Mouse (Mus musculus): ENCODE results near the gene Bud31.
"Not testable (repeated sequence)": the region's sequence is repeated elsewhere in the genome, so short reads cannot be mapped to it uniquely, and the experiment has no call there.

Gene Bud31

GRCm38 (mm10) chr5:145129124-145129523 lies 11.0 kb upstream of the Bud31 start:
- no peak for DNase-seq (ENCODE audit: low read depth, low spot score)

GRCm38 (mm10) chr5:145129773-145130172 lies 10.4 kb upstream of the Bud31 start:
- not testable (repeated sequence) for DNase-seq (ENCODE audit: low read depth, low spot score)

GRCm38 (mm10) chr5:145130191-145130590 lies 10.0 kb upstream of the Bud31 start:
- no peak for DNase-seq (ENCODE audit: low read depth, low spot score)

GRCm38 (mm10) chr5:145130995-145131394 lies 9.2 kb upstream of the Bud31 start:
- DNase-seq (ENCODE audit: low read depth, low spot score): no peak

GRCm38 (mm10) chr5:145133275-145133674 lies 6.9 kb upstream of the Bud31 start:
- DNase-seq (ENCODE audit: low read depth, low spot score): not testable (repeated sequence)

GRCm38 (mm10) chr5:145138836-145139235 lies 1.3 kb upstream of the Bud31 start:
- no peak for DNase-seq (ENCODE audit: low read depth, low spot score)

GRCm38 (mm10) chr5:145140611-145141010 lies 449 bp downstream of the Bud31 start:
- no peak for DNase-seq (ENCODE audit: low read depth, low spot score)

GRCm38 (mm10) chr5:145147748-145148147 lies 7.6 kb downstream of the Bud31 start:
- DNase-seq (ENCODE audit: low read depth, low spot score): no peak

GRCm38 (mm10) chr5:145149294-145149693 lies 9.1 kb downstream of the Bud31 start:
- DNase-seq (ENCODE audit: low read depth, low spot score): no peak

GRCm38 (mm10) chr5:145152690-145153089 lies 12.5 kb downstream of the Bud31 start:
- no peak for DNase-seq (ENCODE audit: low read depth, low spot score)

DNA sequence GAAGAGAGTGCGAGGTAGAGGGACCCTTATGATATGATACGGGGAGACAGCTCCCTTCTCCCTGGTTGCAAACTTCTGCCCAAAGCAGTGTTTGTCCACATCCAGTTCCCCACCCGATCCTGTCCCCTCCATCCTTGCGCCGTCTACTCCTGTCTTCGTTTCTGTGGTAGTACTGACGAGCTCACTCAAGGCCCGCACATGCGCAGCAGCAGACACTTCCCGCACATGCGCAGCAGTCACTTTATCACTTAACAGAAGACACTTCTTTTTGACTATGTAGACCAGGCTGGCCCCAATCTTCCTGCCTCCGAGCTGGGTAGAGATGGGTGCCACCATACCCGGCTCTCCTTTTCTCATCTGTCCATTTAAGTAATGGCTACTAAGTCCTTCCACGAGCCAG lies 21.2 kb downstream of the Bud31 start:
- DNase-seq (ENCODE audit: low read depth, low spot score): peak; percentile 51

- peak; percentile 80 for DNase-seq (ENCODE audit: low read depth, low spot score)
Observed at GRCm38 (mm10) chr5:145164710-145165109, 24.5 kb downstream of the Bud31 start.

- no peak for DNase-seq (ENCODE audit: low read depth, low spot score)
Observed at GRCm38 (mm10) chr5:145165184-145165583, 25.0 kb downstream of the Bud31 start.

DNA sequence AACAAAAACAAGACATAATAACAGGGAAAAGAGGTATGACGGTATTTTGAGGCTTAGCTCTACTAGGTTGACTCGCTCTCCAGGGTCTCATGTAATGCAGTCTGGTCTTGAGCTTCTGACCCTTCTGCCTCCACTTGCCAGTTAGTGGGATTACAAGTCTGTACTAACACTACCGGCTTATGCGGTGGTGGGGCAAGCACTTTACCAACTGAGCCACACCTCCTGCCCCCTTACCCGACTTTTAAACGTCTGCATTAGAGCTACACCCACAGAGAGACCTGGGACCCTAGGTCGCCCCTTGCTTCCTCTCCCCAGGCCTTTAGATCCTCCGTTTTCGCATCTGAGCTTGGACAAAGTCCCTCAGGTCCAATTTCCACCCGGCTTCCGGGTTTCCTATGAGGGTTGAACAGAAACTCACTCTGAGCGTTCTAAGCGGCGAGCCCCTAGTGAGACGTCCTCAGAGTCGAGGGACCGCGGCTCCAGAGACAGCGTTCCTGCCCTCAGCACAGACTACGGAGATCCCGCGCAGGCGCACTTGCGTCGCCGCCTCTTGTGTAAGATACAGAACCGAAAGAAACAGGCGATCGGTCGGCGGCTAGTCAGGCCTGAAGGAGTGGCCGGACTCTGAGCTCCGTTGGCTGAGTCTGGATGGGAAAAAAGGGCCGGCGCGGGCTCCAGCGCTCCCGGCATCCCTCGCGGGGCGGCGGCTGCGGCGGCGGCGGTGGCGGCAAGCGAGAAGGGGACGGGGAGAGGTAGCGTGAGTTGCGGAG lies 26.6 kb downstream of the Bud31 start, which contains the start of the genes Ptcd1 and Cpsf4:
Ptcd1 (minus strand) TSS at position 573 of the 770 bp plus-strand sequence.
Cpsf4 (plus strand) TSS at position 678 of the 770 bp plus-strand sequence.
- peak; percentile 100 for DNase-seq (ENCODE audit: low read depth, low spot score)

- no peak for DNase-seq (ENCODE audit: low read depth, low spot score)
Observed at GRCm38 (mm10) chr5:145167306-145167661, 27.1 kb downstream of the Bud31 start.

DNA sequence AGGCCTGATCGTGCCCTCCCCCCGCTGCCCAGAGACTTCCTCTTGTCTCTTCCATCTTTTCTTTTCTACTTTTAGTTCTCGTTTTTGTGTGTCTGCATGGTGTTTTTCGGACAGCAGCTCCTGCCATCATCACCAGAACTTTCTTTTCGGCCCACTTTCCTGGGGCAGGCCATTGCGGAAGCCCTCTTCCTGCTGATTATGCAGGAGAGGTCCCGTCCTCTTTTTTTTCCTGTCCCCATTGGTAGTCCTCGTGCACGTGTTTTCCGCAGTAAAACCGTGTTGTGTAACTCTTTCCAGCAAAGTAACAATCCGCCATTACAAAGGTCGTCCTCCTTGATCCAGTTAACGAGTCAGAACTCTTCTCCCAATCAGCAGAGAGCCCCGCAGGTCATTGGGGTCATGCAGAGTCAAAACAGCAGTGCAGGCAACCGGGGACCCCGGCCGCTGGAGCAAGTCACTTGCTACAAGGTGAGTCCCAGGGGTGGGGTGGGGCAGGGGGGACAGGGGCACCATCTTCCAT lies 38.4 kb downstream of the Bud31 start:
- DNase-seq (ENCODE audit: low read depth, low spot score): no peak

GRCm38 (mm10) chr5:145185244-145185643 lies 45.1 kb downstream of the Bud31 start:
- DNase-seq (ENCODE audit: low read depth, low spot score): no peak

DNA sequence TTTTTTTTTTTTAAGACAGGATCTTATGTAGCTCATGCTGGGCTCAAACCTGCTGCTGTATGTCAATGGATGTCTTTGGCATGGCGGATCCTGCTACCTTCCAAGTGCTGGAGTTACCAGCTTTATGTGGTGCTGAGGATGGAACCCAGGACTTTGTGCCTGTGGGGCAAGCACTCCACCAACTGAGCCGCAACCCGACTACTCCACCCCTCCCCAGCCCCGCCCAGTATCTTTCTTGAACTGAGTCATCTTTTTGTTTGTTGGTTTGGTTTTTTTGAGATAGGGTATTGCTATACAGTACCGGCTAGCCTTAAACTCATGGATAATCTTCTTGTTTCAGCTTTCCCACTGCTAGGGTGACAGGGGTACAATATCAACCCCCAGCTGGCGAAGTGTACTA lies 49.3 kb downstream of the Bud31 start:
- DNase-seq (ENCODE audit: low read depth, low spot score): no peak

DNA sequence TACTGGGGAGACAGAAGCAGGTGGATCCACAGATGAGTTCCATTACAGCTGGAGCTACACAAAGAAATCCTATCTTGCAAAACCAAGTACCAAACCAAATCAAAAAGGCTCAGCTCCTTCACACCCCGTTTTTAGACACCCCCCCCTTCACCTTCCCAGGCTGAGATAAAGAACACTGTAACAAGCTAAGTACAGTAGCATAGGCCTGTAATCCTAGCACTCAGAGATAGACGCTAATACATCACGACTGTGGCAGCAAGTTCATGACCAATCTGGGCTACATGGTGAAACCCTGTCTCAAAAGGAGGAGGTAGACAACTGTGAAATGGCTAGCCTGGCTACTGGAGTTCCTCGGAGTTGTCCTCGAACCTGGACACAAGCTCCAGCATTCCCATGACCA lies 50.2 kb downstream of the Bud31 start:
- no peak for DNase-seq (ENCODE audit: low read depth, low spot score)

DNA sequence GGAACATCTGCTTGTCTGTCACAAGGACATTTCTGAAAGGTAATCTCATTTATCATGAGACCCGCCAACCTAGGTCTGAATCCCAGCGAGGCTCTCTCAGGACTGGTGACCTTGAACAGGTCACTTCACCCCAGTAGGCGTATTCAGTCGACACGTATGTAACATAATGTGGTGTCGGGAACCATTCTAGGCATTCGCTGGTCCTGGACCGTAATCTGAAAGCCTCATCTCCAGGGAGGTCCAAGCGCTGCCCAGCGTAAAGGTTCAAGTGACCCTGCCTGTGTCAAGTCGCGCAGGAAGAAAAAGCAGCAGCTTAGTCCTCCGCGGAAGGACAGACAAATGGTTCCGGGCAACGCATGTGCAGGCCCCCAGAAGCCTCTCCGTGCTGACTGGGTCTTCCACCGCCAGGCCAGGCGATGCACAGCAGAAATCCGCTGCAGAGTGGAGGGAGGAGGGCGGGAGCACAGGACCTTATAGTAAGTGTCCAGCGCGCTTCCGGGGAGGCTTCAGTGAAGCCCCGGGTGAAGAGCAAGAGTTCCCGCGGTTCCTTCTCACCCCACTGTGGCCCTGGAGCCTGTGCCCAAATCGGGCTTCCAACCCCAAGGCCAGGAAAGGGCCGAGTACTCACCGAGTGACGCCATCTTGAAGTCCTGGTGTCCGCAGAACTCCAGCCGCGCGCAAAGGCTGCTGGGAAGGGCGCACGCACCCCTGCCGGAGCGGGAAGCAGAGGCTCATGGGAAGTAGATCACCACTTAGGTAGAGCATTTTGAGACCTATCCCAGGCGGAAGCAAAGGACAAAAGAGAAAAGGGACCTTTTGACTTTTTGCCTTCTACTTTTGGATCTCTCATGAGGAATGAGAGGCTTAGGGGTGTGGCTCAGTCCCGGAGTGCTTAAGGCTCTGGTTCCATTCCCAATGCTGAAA lies 51.0 kb downstream of the Bud31 start:
- DNase-seq (ENCODE audit: low read depth, low spot score): peak; percentile 97

- no peak for DNase-seq (ENCODE audit: low read depth, low spot score)
Observed at GRCm38 (mm10) chr5:145191962-145192361, 51.8 kb downstream of the Bud31 start, which contains the start of gene Atp5j2. Gene Atp5j2 (minus strand): TSS chr5:145192062.
